Mouse (Mus musculus) cerebellum, postnatal 36 days (tissue): ENCODE measurements around the gene Agpat4.
A peak's percentile ranks its signal among the peaks of the same experiment; 100 is the strongest.

Source experiments
- DNase-seq, 2 experiments: peaks; one replicate each; pipeline ENCODE4 v3.0.0; 2021 to 2022; ENCODE audit warnings: mixed read lengths in 2 of 2

Agpat4 gene

GRCm38 (mm10) chr17:12201086-12201485, 82.6 kb downstream of the Agpat4 start:
- no peak for DNase-seq

- peak; percentile 53 to 57 for DNase-seq
Observed at GRCm38 (mm10) chr17:12203414-12203897, 85.0 kb downstream of the Agpat4 start.

- DNase-seq = no peak
Observed at GRCm38 (mm10) chr17:12204246-12204645, 85.7 kb downstream of the Agpat4 start.

GRCm38 (mm10) chr17:12204689-12205014, 86.1 kb downstream of the Agpat4 start:
- DNase-seq = no peak

- no peak for DNase-seq
Observed at GRCm38 (mm10) chr17:12205015-12205693, 86.7 kb downstream of the Agpat4 start.

GRCm38 (mm10) chr17:12205694-12206075, 87.2 kb downstream of the Agpat4 start:
- no peak for DNase-seq

- no peak for DNase-seq
Observed at GRCm38 (mm10) chr17:12206248-12206647, 87.7 kb downstream of the Agpat4 start.

GRCm38 (mm10) chr17:12207022-12207548, 88.6 kb downstream of the Agpat4 start:
- no peak for DNase-seq

GRCm38 (mm10) chr17:12209481-12209880, 91.0 kb downstream of the Agpat4 start:
- DNase-seq = no peak

GRCm38 (mm10) chr17:12210544-12211132, 92.1 kb downstream of the Agpat4 start:
- DNase-seq = peak; percentile 89 to 94

GRCm38 (mm10) chr17:12211890-12212289, 93.4 kb downstream of the Agpat4 start:
- DNase-seq = no peak

- no peak for DNase-seq
Observed at GRCm38 (mm10) chr17:12212341-12212740, 93.8 kb downstream of the Agpat4 start.

- no peak for DNase-seq
Observed at GRCm38 (mm10) chr17:12213430-12213829, 94.9 kb downstream of the Agpat4 start.

- DNase-seq = no peak
Observed at GRCm38 (mm10) chr17:12216224-12216623, 97.7 kb downstream of the Agpat4 start.

GRCm38 (mm10) chr17:12221926-12222325, 103.4 kb downstream of the Agpat4 start:
- DNase-seq = peak; percentile 47 to 48

- peak in 1 of 2 experiments; percentile 39 for DNase-seq
Observed at GRCm38 (mm10) chr17:12223682-12224081, 105.2 kb downstream of the Agpat4 start.

GRCm38 (mm10) chr17:12224145-12224544, 105.6 kb downstream of the Agpat4 start:
- peak; percentile 46 to 72 for DNase-seq

- DNase-seq = peak; percentile 79 to 81
Observed at GRCm38 (mm10) chr17:12224551-12224950, 106.0 kb downstream of the Agpat4 start.

GRCm38 (mm10) chr17:12225227-12225626, 106.7 kb downstream of the Agpat4 start:
- DNase-seq = no peak

- DNase-seq = no peak
Observed at GRCm38 (mm10) chr17:12226551-12226950, 108.0 kb downstream of the Agpat4 start.

GRCm38 (mm10) chr17:12228001-12228400, 109.5 kb downstream of the Agpat4 start:
- DNase-seq = peak in 1 of 2 experiments; percentile 42

GRCm38 (mm10) chr17:12228471-12228870, 110.0 kb downstream of the Agpat4 start:
- peak; percentile 48 to 53 for DNase-seq

- no peak for DNase-seq
Observed at GRCm38 (mm10) chr17:12229756-12230155, 111.3 kb downstream of the Agpat4 start.

GRCm38 (mm10) chr17:12230167-12230566, 111.7 kb downstream of the Agpat4 start:
- no peak for DNase-seq
